ENCODE assay signal across 8 mouse cellular contexts in the genomic region with DNA sequence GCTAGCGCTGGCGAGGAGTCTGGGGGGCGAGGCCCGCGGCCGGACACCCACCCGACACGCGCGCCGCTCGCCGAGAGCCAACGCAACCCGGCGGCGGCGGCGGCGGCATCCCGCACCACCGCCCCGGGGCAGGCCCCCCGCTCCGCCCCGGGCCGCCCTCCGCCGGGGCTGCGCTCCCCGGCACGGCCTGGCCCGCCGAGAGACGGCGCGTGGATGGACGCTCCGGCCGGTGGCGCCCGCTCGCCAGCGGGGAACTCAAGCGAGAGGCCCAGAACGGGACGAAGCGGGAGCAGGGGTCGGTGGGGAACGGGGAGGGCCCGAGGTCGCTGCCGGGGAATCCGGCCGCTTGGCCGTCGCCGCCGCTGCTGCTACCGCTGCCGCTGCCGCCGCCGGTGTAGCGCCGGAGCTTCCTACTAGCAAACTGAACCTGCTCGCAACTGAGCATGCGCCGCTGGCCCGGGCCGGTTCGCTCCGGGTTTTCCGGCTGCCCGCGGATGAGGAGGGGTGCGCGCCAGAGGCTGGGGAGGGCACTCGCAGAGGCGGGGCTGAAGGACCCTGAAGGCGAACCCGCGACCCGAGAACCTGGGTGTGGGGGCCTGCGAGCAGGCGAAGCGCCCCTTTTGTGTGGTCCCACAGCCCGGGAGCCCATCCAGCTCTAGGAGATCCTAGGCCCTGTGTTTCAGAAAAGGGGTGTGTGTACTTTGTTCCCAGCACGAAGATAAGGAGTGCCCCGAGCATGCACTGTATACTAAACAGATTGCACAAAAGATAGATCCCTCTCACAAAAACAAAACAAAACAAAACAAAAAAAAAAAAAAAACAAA. TPM values are rescaled to one million over a fixed set of nuclear protein-coding genes. Genes with fewer than 3 reads are reported as not detected.
A peak's percentile ranks its signal among the peaks of the same experiment; 100 is the strongest.
DNase-seq lines count a peak whose midpoint lies in the region; ATAC-seq and TF ChIP-seq lines count a peak whose summit lies in the region.

Gene Sos1, minus strand, starts transcription at position 423 of the 824 bp plus-strand sequence.

- peak within 1 kb of the TSS; percentile 78 for H3K4me2 ChIP-seq in embryonic facial prominence, embryonic 13.5 days
- H3K4me2 ChIP-seq in limb, embryonic 12.5 days = peak within 1 kb of the TSS; percentile 72
- peak within 1 kb of the TSS; percentile 66 for H3K4me2 ChIP-seq in midbrain, embryonic 14.5 days (ENCODE audit: low read length)

- WGBS in embryonic facial prominence, embryonic 13.5 days = under 1% methylated on average over 73 of the region's 90 CpGs
- WGBS in heart, adult 2 months = under 1% methylated on average over 79 of the region's 90 CpGs
- 1% methylated on average over 85 of the region's 90 CpGs for WGBS in kidney, adult 2 months
- WGBS in limb, embryonic 12.5 days = under 1% methylated on average over 73 of the region's 90 CpGs
- WGBS in midbrain, embryonic 14.5 days = under 1% methylated on average over 68 of the region's 90 CpGs

- TF ChIP-seq POLR2A in heart, adult 2 months (IDR thresholded peaks at IDR 0.05; ENCODE audit: insufficient read depth, low read depth, low read length) = peak; percentile 74
- peak; percentile 58 for TF ChIP-seq POLR2A in kidney, adult 2 months (IDR thresholded peaks at IDR 0.05; ENCODE audit: low read depth, low read length)

- H3K79me2 ChIP-seq in heart, adult 2 months (replicated peaks; ENCODE audit: control insufficient read depth, insufficient read depth, low read length) = peaks cover 2% of the 10 kb centered on the region

- H3K4me1 ChIP-seq in embryonic facial prominence, embryonic 13.5 days = peaks cover 18% of the 10 kb centered on the region
- peaks cover 4% of the 10 kb centered on the region for H3K4me1 ChIP-seq in heart, adult 2 months (ENCODE audit: control insufficient read depth, insufficient read depth, low read length)
- H3K4me1 ChIP-seq in kidney, adult 2 months (ENCODE audit: control insufficient read depth, insufficient read depth, low read length) = peaks cover 3% of the 10 kb centered on the region; the same call in 1 of the 2 replicates
- H3K4me1 ChIP-seq in limb, embryonic 12.5 days (replicated peaks) = peaks cover 22% of the 10 kb centered on the region
- H3K4me1 ChIP-seq in midbrain, embryonic 14.5 days (ENCODE audit: control insufficient read depth, insufficient read depth, low read length) = peaks cover 35% of the 10 kb centered on the region

- peak within 1 kb of the TSS; percentile 94 for H3K9ac ChIP-seq in embryonic facial prominence, embryonic 13.5 days
- H3K9ac ChIP-seq in heart, adult 2 months (ENCODE audit: low read depth, low read length) = peak within 1 kb of the TSS; percentile 99
- H3K9ac ChIP-seq in limb, embryonic 12.5 days (replicated peaks) = peak within 1 kb of the TSS; percentile 95
- peak within 1 kb of the TSS; percentile 98 for H3K9ac ChIP-seq in midbrain, embryonic 14.5 days (replicated peaks; ENCODE audit: low read length)

- peak; percentile 83 for ATAC-seq in embryonic facial prominence, embryonic 13.5 days (ENCODE audit: insufficient number of reproducible peaks, insufficient read depth, low FRiP score, low TSS enrichment, low read depth)
- ATAC-seq in limb, embryonic 12.5 days (ENCODE audit: insufficient number of reproducible peaks, insufficient read depth, low FRiP score, low TSS enrichment, low read depth) = peak; percentile 78
- peak; percentile 86 for ATAC-seq in midbrain, embryonic 14.5 days (ENCODE audit: low FRiP score, low TSS enrichment)

- no peak for TF ChIP-seq CTCF in heart, adult 2 months (IDR thresholded peaks at IDR 0.05)
- TF ChIP-seq CTCF in kidney, adult 2 months (conservative IDR thresholded peaks at IDR 0.05; ENCODE audit: insufficient read depth, insufficient read length, low read depth, low read length) = no peak

- TF ChIP-seq EP300 in heart, adult 2 months (IDR thresholded peaks at IDR 0.05; ENCODE audit: insufficient read depth, low read depth, low read length) = no peak

- peak; percentile 80 for DNase-seq in 416B (ENCODE audit: low read depth)
- DNase-seq in adrenal gland, postnatal 4 days (ENCODE audit: low spot score in 2 of 2) = peak; percentile 96 to 98
- peak; percentile 97 to 98 for DNase-seq in heart, adult 2 months
- peak; percentile 97 for DNase-seq in kidney, adult 2 months
- DNase-seq in midbrain, embryonic 14.5 days = peak; percentile 97
- peak; percentile 88 for DNase-seq in spleen, adult 12 weeks (ENCODE audit: low spot score)

- H3K27ac ChIP-seq in embryonic facial prominence, embryonic 13.5 days = peak within 1 kb of the TSS; percentile 94
- H3K27ac ChIP-seq in heart, adult 2 months = peak within 1 kb of the TSS; percentile 95
- peak within 1 kb of the TSS; percentile 94 for H3K27ac ChIP-seq in kidney, adult 2 months (ENCODE audit: insufficient read depth, low read depth, low read length)
- H3K27ac ChIP-seq in limb, embryonic 12.5 days = peak within 1 kb of the TSS; percentile 96
- peak within 1 kb of the TSS; percentile 96 for H3K27ac ChIP-seq in midbrain, embryonic 14.5 days (replicated peaks; ENCODE audit: low read depth, low read length)

- H3K9me3 ChIP-seq in embryonic facial prominence, embryonic 13.5 days = no peaks in the 10 kb centered on the region
- H3K9me3 ChIP-seq in limb, embryonic 12.5 days = no peaks in the 10 kb centered on the region
- H3K9me3 ChIP-seq in midbrain, embryonic 14.5 days (ENCODE audit: control insufficient read depth, low read length) = no peaks in the 10 kb centered on the region

- H3K36me3 ChIP-seq in embryonic facial prominence, embryonic 13.5 days = 0 out of 2 replicates have a peak, but pooled peaks cover 5% of the 10 kb centered on the region
- H3K36me3 ChIP-seq in heart, adult 2 months (ENCODE audit: control insufficient read depth, insufficient read depth, low read length) = peaks cover 3% of the 10 kb centered on the region; the same call in 1 of the 2 replicates
- H3K36me3 ChIP-seq in kidney, adult 2 months (ENCODE audit: control insufficient read depth, insufficient read depth, low read length) = no peaks in the 10 kb centered on the region
- peaks cover 17% of the 10 kb centered on the region; the same call in 1 of the 2 replicates for H3K36me3 ChIP-seq in limb, embryonic 12.5 days
- H3K36me3 ChIP-seq in midbrain, embryonic 14.5 days (ENCODE audit: control insufficient read depth, insufficient read depth, low read length) = 0 out of 2 replicates have a peak, but pooled peaks cover 4% of the 10 kb centered on the region

- H3K27me3 ChIP-seq in embryonic facial prominence, embryonic 13.5 days = no peaks in the 10 kb centered on the region
- H3K27me3 ChIP-seq in heart, adult 2 months (ENCODE audit: control insufficient read depth, insufficient read depth, low read length) = no peaks in the 10 kb centered on the region
- no peaks in the 10 kb centered on the region for H3K27me3 ChIP-seq in kidney, adult 2 months (replicated peaks; ENCODE audit: control insufficient read depth, insufficient read depth, low read length)
- H3K27me3 ChIP-seq in limb, embryonic 12.5 days = no peaks in the 10 kb centered on the region
- H3K27me3 ChIP-seq in midbrain, embryonic 14.5 days (ENCODE audit: control insufficient read depth, insufficient read depth, low read length) = no peaks in the 10 kb centered on the region

- intact Hi-C loops in heart, adult 2 months (cut with DNase I) = loop anchor here (5.0 kb wide), 1 partner anchor 583 kb away; the partner anchor contains the start of gene Atl2

- H3K4me3 ChIP-seq in embryonic facial prominence, embryonic 13.5 days = peak within 1 kb of the TSS; percentile 94
- H3K4me3 ChIP-seq in heart, adult 2 months = peak within 1 kb of the TSS; percentile 90
- peak within 1 kb of the TSS; percentile 59 for H3K4me3 ChIP-seq in kidney, adult 2 months (ENCODE audit: insufficient read depth, low read depth, low read length)
- peak within 1 kb of the TSS; percentile 95 for H3K4me3 ChIP-seq in limb, embryonic 12.5 days (replicated peaks)
- peak within 1 kb of the TSS; percentile 90 for H3K4me3 ChIP-seq in midbrain, embryonic 14.5 days (replicated peaks; ENCODE audit: low read depth, low read length)

RNA-seq across cellular contexts. Expression of gene Sos1, which starts in this region (rescaled TPM):
- 10 to 100 TPM; 25.6 to 27.1 TPM for total RNA-seq in adrenal gland, postnatal 4 days (2021)
- polyA plus RNA-seq in embryonic facial prominence, embryonic 13.5 days (2015; fragmentation: Nextera tagmentation; extraction: Ambion mirVana) = 5.5 and 6.8 TPM in 2 replicates
- total RNA-seq in heart, adult 2 months (2021) = 10 to 100 TPM; 11.2 to 13.1 TPM
- 3.2 and 4.3 TPM in 2 replicates for polyA plus RNA-seq in heart, adult 2 months (2012; rRNA removed)
- polyA plus RNA-seq in kidney, adult 2 months (2012; rRNA removed) = 3.7 and 4.9 TPM in 2 replicates
- polyA plus RNA-seq in limb, embryonic 12.5 days (2016; fragmentation: Nextera tagmentation; extraction: Ambion mirVana) = 6.1 and 6.5 TPM in 2 replicates
- polyA plus RNA-seq in midbrain, embryonic 14.5 days (2014; fragmentation: Nextera tagmentation; extraction: Ambion mirVana) = 14.1 and 14.8 TPM in 2 replicates

Comparison
In these comparisons a context has a peak if more than half of its experiments do, and no peak if none do; other contexts are left out.
1. Peak in every context shown above with its lines: DNase-seq, ATAC-seq, H3K4me3 ChIP-seq and H3K27ac ChIP-seq.